Mouse (Mus musculus) stomach, embryonic 15.5 days (tissue): ENCODE results near the gene Me1. TPM values are rescaled to one million over a fixed set of nuclear protein-coding genes. Genes with fewer than 3 reads are reported as not detected.

Experiments
- ATAC-seq: fragments of 200-750 bp; cut with Nextera tagmentation; 2 replicates; pipeline ENCODE4 v1.8.0; 2017; ENCODE audit warnings: low read depth, moderate number of reproducible peaks, moderate TSS enrichment; ENCODE audit not compliant: insufficient read depth, low FRiP score
- H3K27ac ChIP-seq: fragments of 300-500 bp; sonication (generic); 2 replicates; pipeline ENCODE4 v1.5.1; 2015; ENCODE audit warnings: mild to moderate bottlenecking, inconsistent platforms
- H3K27me3 ChIP-seq: fragments of 300-500 bp; sonication (generic); replicated peaks from 2 replicates; pipeline ENCODE4 v1.6.1; 2015; ENCODE audit warnings: inconsistent platforms
- H3K36me3 ChIP-seq: fragments of 300-500 bp; sonication (generic); 2 replicates; pipeline ENCODE4 v1.6.1; 2015; ENCODE audit warnings: inconsistent platforms
- H3K4me1 ChIP-seq: fragments of 300-500 bp; sonication (generic); 2 replicates; pipeline ENCODE4 v1.6.1; 2015; ENCODE audit warnings: inconsistent platforms
- H3K4me2 ChIP-seq: fragments of 300-500 bp; sonication (generic); 2 replicates; pipeline ENCODE4 v1.6.1; 2015; ENCODE audit warnings: mild to moderate bottlenecking, inconsistent platforms
- H3K4me3 ChIP-seq: fragments of 300-500 bp; sonication (generic); replicated peaks from 2 replicates; pipeline ENCODE4 v1.5.1; 2015; ENCODE audit warnings: inconsistent platforms
- H3K9ac ChIP-seq: fragments of 300-500 bp; sonication (generic); 2 replicates; pipeline ENCODE4 v1.6.1; 2015; ENCODE audit warnings: inconsistent platforms
- H3K9me3 ChIP-seq: fragments of 300-500 bp; sonication (generic); 2 replicates; pipeline ENCODE4 v1.6.1; 2016; ENCODE audit warnings: inconsistent platforms
- WGBS: fragments of 180-500 bp; shearing (Covaris S2); methylation state at CpG from one replicate; pipeline ENCODE4 v1.1.7; 2015; 5-methylcytosine and 5-hydroxymethylcytosine counted together
- polyA plus RNA-seq: library from polyadenylated mRNA; unstranded; fragments of >200 nt; fragmentation: Nextera tagmentation; extraction: Ambion mirVana; gene quantifications from 2 replicates; pipeline ENCODE4 v1.2.1, GENCODE M21; 2015

Gene Me1
- polyA plus RNA-seq, 1 experiment from 2014 or later, result 22.5 TPM

- WGBS, result 86% methylated on average over 5 of the region's 5 CpGs
- H3K27me3 ChIP-seq, result no peaks in the 10 kb centered on the region
- no peaks in the 10 kb centered on the region for H3K9me3 ChIP-seq
- ATAC-seq, result no peak
- H3K4me3 ChIP-seq, result no peak overlapping the region
- no peaks in the 10 kb centered on the region for H3K36me3 ChIP-seq
- no peak overlapping the region for H3K4me2 ChIP-seq
- H3K4me1 ChIP-seq, result no peaks in the 10 kb centered on the region
- no peak overlapping the region for H3K27ac ChIP-seq
- no peak overlapping the region for H3K9ac ChIP-seq
Measured at GRCm38 (mm10) chr9:86650822-86651221, 44.9 kb downstream of the Me1 start.

- WGBS, result 40% methylated on average over 7 of the region's 7 CpGs
- Histone ChIP-seq H3K9ac (no peak overlapping the region), H3K4me1 (no peaks in the 10 kb centered on the region), H3K27me3 (no peaks in the 10 kb centered on the region), H3K4me2 (no peak overlapping the region), H3K27ac (peak overlapping the region; percentile 21; the same call in 1 of the 2 replicates), H3K36me3 (no peaks in the 10 kb centered on the region), H3K4me3 (no peak overlapping the region), H3K9me3 (no peaks in the 10 kb centered on the region)
- ATAC-seq, result no peak
Measured at GRCm38 (mm10) chr9:86647931-86648550, 47.7 kb downstream of the Me1 start.

GRCm38 (mm10) chr9:86646807-86647206 is 48.9 kb downstream of the Me1 start:
- Histone ChIP-seq H3K4me3 (no peak overlapping the region), H3K36me3 (no peaks in the 10 kb centered on the region), H3K27ac (no peak overlapping the region), H3K9ac (no peak overlapping the region), H3K9me3 (no peaks in the 10 kb centered on the region), H3K27me3 (no peaks in the 10 kb centered on the region), H3K4me1 (no peaks in the 10 kb centered on the region), H3K4me2 (no peak overlapping the region)
- 2% methylated on average over 1 of the region's 1 CpGs for WGBS
- ATAC-seq, result no peak

GRCm38 (mm10) chr9:86643497-86643896 is 52.3 kb downstream of the Me1 start:
- H3K27me3 ChIP-seq, result no peaks in the 10 kb centered on the region
- no peaks in the 10 kb centered on the region for H3K36me3 ChIP-seq
- H3K4me2 ChIP-seq, result no peak overlapping the region
- no peaks in the 10 kb centered on the region for H3K4me1 ChIP-seq
- WGBS, result 89% methylated on average over 4 of the region's 4 CpGs
- H3K27ac ChIP-seq, result no peak overlapping the region
- no peaks in the 10 kb centered on the region for H3K9me3 ChIP-seq
- H3K4me3 ChIP-seq, result no peak overlapping the region
- ATAC-seq, result no peak
- H3K9ac ChIP-seq, result no peak overlapping the region

- H3K4me3 ChIP-seq, result no peak overlapping the region
- WGBS, result 72% methylated on average over 6 of the region's 6 CpGs
- H3K27me3 ChIP-seq, result no peaks in the 10 kb centered on the region
- H3K27ac ChIP-seq, result no peak overlapping the region
- H3K9ac ChIP-seq, result no peak overlapping the region
- no peaks in the 10 kb centered on the region for H3K36me3 ChIP-seq
- no peak overlapping the region for H3K4me2 ChIP-seq
- ATAC-seq, result no peak
- no peaks in the 10 kb centered on the region for H3K9me3 ChIP-seq
- no peaks in the 10 kb centered on the region for H3K4me1 ChIP-seq
Measured at GRCm38 (mm10) chr9:86638771-86639170, 57.0 kb downstream of the Me1 start.

GRCm38 (mm10) chr9:86631153-86631552 is 64.6 kb downstream of the Me1 start:
- 66% methylated on average over 7 of the region's 7 CpGs for WGBS
- ATAC-seq, result no peak
- Histone ChIP-seq H3K4me1 (no peaks in the 10 kb centered on the region), H3K4me2 (no peak overlapping the region), H3K27ac (no peak overlapping the region), H3K36me3 (no peaks in the 10 kb centered on the region), H3K27me3 (no peaks in the 10 kb centered on the region), H3K4me3 (no peak overlapping the region), H3K9ac (no peak overlapping the region), H3K9me3 (no peaks in the 10 kb centered on the region)

- ATAC-seq, result no peak
- Histone ChIP-seq H3K27me3 (no peaks in the 10 kb centered on the region), H3K9me3 (no peaks in the 10 kb centered on the region), H3K27ac (no peak overlapping the region), H3K4me3 (no peak overlapping the region), H3K4me2 (no peak overlapping the region), H3K36me3 (no peaks in the 10 kb centered on the region), H3K9ac (no peak overlapping the region), H3K4me1 (no peaks in the 10 kb centered on the region)
- 72% methylated on average over 5 of the region's 5 CpGs for WGBS
Measured at GRCm38 (mm10) chr9:86630352-86630931, 65.3 kb downstream of the Me1 start.

GRCm38 (mm10) chr9:86629379-86629778 is 66.4 kb downstream of the Me1 start:
- H3K9ac ChIP-seq, result no peak overlapping the region
- no peak; the same call in 1 of the 2 replicates for ATAC-seq
- 72% methylated on average over 6 of the region's 6 CpGs for WGBS
- H3K27me3 ChIP-seq, result no peaks in the 10 kb centered on the region
- no peaks in the 10 kb centered on the region for H3K9me3 ChIP-seq
- H3K27ac ChIP-seq, result no peak overlapping the region
- no peak overlapping the region for H3K4me3 ChIP-seq
- H3K36me3 ChIP-seq, result no peaks in the 10 kb centered on the region
- no peaks in the 10 kb centered on the region for H3K4me1 ChIP-seq
- no peak overlapping the region for H3K4me2 ChIP-seq

GRCm38 (mm10) chr9:86627745-86628496 is 67.8 kb downstream of the Me1 start:
- Histone ChIP-seq H3K4me3 (no peak overlapping the region), H3K4me2 (no peak overlapping the region), H3K27ac (no peak overlapping the region), H3K36me3 (no peaks in the 10 kb centered on the region), H3K27me3 (no peaks in the 10 kb centered on the region), H3K9ac (no peak overlapping the region), H3K4me1 (no peaks in the 10 kb centered on the region), H3K9me3 (no peaks in the 10 kb centered on the region)
- ATAC-seq, result no peak
- WGBS, result 73% methylated on average over 10 of the region's 10 CpGs

GRCm38 (mm10) chr9:86626906-86627305 is 68.8 kb downstream of the Me1 start:
- no peaks in the 10 kb centered on the region for H3K36me3 ChIP-seq
- H3K9ac ChIP-seq, result no peak overlapping the region
- H3K4me1 ChIP-seq, result no peaks in the 10 kb centered on the region
- no peak overlapping the region for H3K27ac ChIP-seq
- H3K9me3 ChIP-seq, result no peaks in the 10 kb centered on the region
- H3K27me3 ChIP-seq, result no peaks in the 10 kb centered on the region
- H3K4me2 ChIP-seq, result no peak overlapping the region
- WGBS, result 70% methylated on average over 3 of the region's 3 CpGs
- H3K4me3 ChIP-seq, result no peak overlapping the region
- ATAC-seq, result no peak

GRCm38 (mm10) chr9:86624781-86625180 is 71.0 kb downstream of the Me1 start:
- 83% methylated on average over 6 of the region's 6 CpGs for WGBS

GRCm38 (mm10) chr9:86624039-86624438 is 71.7 kb downstream of the Me1 start:
- no peaks in the 10 kb centered on the region for H3K9me3 ChIP-seq
- no peak overlapping the region for H3K4me2 ChIP-seq
- no peak overlapping the region for H3K27ac ChIP-seq
- H3K27me3 ChIP-seq, result no peaks in the 10 kb centered on the region
- no peaks in the 10 kb centered on the region for H3K4me1 ChIP-seq
- no peak overlapping the region for H3K9ac ChIP-seq
- no peak overlapping the region for H3K4me3 ChIP-seq
- H3K36me3 ChIP-seq, result no peaks in the 10 kb centered on the region
- ATAC-seq, result no peak
- WGBS, result 83% methylated on average over 12 of the region's 12 CpGs

More at GRCm38 (mm10) chr9:86624781-86625180, 71.0 kb downstream of the Me1 start:
- H3K27me3 ChIP-seq, result no peaks in the 10 kb centered on the region
- no peak overlapping the region for H3K27ac ChIP-seq
- H3K36me3 ChIP-seq, result no peaks in the 10 kb centered on the region
- H3K4me3 ChIP-seq, result no peak overlapping the region
- no peaks in the 10 kb centered on the region for H3K4me1 ChIP-seq
- no peak overlapping the region for H3K9ac ChIP-seq
- no peak overlapping the region for H3K4me2 ChIP-seq
- H3K9me3 ChIP-seq, result no peaks in the 10 kb centered on the region
- no peak for ATAC-seq
